Mouse (Mus musculus) cortical plate, adult 2 months (tissue): ENCODE measurements around the gene Dapk1. TPM values are rescaled to one million over a fixed set of nuclear protein-coding genes. Genes with fewer than 3 reads are reported as not detected.

Experiments used
- H3K27ac ChIP-seq: fragments of 200-500 bp; 2 replicates; pipeline ENCODE4 v1.5.1; 2012; ENCODE audit warnings: low read length, control low read depth, inconsistent platforms; ENCODE audit not compliant: insufficient read depth
- H3K4me1 ChIP-seq: fragments of 200-500 bp; 2 replicates; pipeline ENCODE4 v1.6.1; 2011; ENCODE audit warnings: low read length; ENCODE audit not compliant: control insufficient read depth, insufficient read depth
- H3K4me3 ChIP-seq: fragments of 200-500 bp; 2 replicates; pipeline ENCODE4 v1.5.1; 2011; ENCODE audit warnings: mild to moderate bottlenecking, low read length, control low read depth; ENCODE audit not compliant: insufficient read depth
- CTCF ChIP-seq: fragments of 200-500 bp; IDR thresholded peaks from 2 replicates; pipeline ENCODE4 v1.5.1; 2011; ENCODE audit warnings: mild to moderate bottlenecking, control low read depth, low read length; ENCODE audit not compliant: insufficient read depth; ENCODE audit errors: extremely low read depth
- POLR2A ChIP-seq: fragments of 200-500 bp; IDR thresholded peaks from 2 replicates; pipeline ENCODE4 v1.6.1; 2011; ENCODE audit warnings: mild to moderate bottlenecking, low read length, control low read depth; ENCODE audit not compliant: insufficient read depth; ENCODE audit errors: extremely low read depth
- polyA plus RNA-seq: library from polyadenylated mRNA; depleted of rRNA; stranded (reverse); fragments of >200 nt; gene quantifications from 2 replicates; pipeline ENCODE4 v1.2.3, GENCODE M21; 2012

The Dapk1 gene
- polyA plus RNA-seq, 1 experiment, result 57.4 TPM

DNA sequence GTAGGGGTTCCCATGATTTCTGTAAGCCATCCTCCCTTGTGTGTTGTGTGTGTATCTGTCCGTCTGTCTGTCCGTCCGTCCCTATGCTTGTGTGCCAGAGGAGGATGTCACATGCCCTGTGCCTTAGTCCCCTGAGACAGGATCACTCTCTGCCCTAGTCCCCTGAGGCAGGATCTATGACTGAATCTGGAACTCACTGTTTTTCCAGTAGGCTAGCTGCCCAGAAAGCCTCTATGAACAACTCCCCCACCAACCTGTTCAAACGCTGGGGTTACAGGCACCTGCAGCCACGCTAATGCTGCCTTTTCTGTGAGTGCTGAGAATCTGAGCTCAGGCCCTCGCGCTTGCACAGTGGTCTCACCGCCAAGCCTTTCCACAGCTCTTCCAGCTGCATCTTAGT is 83.1 kb downstream of the Dapk1 start:
- Histone ChIP-seq H3K4me3 (no peak overlapping the region), H3K27ac (peak overlapping the region; percentile 17; the same call in 1 of the 2 replicates), H3K4me1 (peaks cover 32% of the 10 kb centered on the region)
- TF ChIP-seq CTCF (no peak), POLR2A (no peak)

DNA sequence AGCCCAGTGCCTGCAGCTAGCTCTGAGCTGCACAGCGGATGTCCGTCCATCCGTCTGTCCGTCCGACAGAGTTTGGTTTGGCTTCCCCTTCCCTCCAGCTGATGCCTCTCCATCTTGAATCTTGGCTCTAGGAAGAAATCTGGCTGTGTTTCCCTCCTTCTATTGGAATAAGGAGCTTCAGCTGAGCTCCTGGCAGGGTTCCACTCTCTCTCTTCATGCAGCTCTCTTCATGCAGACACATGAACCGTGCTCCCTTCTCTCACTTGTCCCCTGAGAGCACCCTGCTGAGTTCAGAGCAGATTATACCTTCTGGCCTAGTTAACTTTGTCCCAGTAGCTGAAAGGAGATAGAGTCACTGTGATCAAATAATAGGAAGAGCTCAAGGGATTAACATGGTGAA is 83.5 kb downstream of the Dapk1 start:
- peak overlapping the region; percentile 17; the same call in 1 of the 2 replicates for H3K27ac ChIP-seq
- H3K4me1 ChIP-seq, result peaks cover 32% of the 10 kb centered on the region
- no peak for TF ChIP-seq POLR2A
- no peak for TF ChIP-seq CTCF
- no peak overlapping the region for H3K4me3 ChIP-seq

- TF ChIP-seq POLR2A (no peak), CTCF (no peak)
- H3K27ac ChIP-seq, result 0 out of 2 replicates have a peak overlapping the region, but pooled peaks have one; percentile 5
- H3K4me3 ChIP-seq, result no peak overlapping the region
- peaks cover 36% of the 10 kb centered on the region for H3K4me1 ChIP-seq
Observed at GRCm38 (mm10) chr13:60686024-60686663, 84.4 kb downstream of the Dapk1 start.

DNA sequence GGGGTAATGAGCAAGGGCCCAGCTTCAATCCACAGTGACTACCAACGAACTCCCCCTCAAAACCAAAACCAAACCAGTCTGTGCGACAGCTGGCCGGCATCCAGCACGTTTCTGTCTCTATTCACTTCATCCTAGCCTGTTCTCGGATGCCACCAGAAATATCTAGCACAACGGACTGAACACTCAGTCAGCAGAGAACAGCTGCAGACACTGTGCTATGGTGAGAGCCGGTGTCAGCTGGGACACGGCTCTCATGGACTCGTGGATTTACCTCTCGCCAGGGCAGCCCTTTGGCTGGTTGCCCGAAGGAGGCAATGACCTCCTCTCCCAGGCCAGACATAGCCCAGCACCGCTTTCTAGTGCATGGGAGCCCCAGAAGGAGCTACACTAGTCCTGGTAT is 85.2 kb downstream of the Dapk1 start:
- TF ChIP-seq POLR2A, result no peak
- TF ChIP-seq CTCF, result no peak
- H3K27ac ChIP-seq, result peak overlapping the region; percentile 78
- H3K4me3 ChIP-seq, result no peak overlapping the region
- H3K4me1 ChIP-seq, result peaks cover 36% of the 10 kb centered on the region

DNA sequence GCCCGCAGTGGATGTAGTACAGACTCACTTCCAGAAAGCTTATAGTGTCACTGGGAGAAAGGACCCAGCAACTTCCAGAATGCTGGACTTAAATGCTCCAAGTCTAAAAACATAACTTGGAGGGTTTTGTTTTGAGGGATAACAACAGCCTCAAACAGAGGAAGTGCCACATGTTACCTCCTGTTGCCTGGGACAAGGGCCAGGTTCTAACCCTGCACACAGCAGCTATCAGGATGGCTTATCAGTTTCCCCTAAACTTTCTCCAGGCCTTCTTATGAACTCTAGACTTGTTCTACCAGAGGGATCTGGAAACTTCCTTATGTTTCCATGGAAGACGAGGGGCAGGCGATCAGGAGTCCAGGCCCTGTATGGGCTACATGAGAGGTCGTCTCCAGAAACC is 85.7 kb downstream of the Dapk1 start:
- no peak for TF ChIP-seq POLR2A
- TF ChIP-seq CTCF, result no peak
- H3K4me1 ChIP-seq, result peaks cover 36% of the 10 kb centered on the region
- no peak overlapping the region for H3K4me3 ChIP-seq
- peak overlapping the region; percentile 78 for H3K27ac ChIP-seq

- Histone ChIP-seq H3K27ac (0 out of 2 replicates have a peak overlapping the region, but pooled peaks have one; percentile 78), H3K4me1 (peaks cover 36% of the 10 kb centered on the region), H3K4me3 (no peak overlapping the region)
- no peak for TF ChIP-seq POLR2A
- no peak for TF ChIP-seq CTCF
Observed at GRCm38 (mm10) chr13:60687891-60688290, 86.1 kb downstream of the Dapk1 start.

DNA sequence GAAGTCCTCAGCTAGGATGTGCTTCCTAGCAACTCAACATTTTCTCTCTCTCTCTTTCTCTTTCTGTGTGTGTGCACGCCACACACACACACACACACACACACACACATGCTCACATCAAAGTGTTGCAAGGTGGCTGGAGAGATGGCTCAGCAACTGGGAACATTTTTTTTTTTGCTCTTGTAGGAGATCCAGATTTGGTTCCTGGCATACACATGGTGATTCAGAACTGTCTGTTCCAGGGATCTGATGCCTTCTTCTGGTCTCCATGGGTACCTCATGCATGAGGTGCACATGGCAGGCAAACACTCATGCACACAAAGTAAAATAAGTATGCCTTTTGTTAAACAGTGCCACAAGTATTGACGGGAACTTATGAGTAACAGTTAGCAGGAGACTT is 89.2 kb downstream of the Dapk1 start:
- no peak overlapping the region for H3K27ac ChIP-seq
- peaks cover 27% of the 10 kb centered on the region for H3K4me1 ChIP-seq
- no peak overlapping the region for H3K4me3 ChIP-seq
- TF ChIP-seq POLR2A, result no peak
- TF ChIP-seq CTCF, result no peak

DNA sequence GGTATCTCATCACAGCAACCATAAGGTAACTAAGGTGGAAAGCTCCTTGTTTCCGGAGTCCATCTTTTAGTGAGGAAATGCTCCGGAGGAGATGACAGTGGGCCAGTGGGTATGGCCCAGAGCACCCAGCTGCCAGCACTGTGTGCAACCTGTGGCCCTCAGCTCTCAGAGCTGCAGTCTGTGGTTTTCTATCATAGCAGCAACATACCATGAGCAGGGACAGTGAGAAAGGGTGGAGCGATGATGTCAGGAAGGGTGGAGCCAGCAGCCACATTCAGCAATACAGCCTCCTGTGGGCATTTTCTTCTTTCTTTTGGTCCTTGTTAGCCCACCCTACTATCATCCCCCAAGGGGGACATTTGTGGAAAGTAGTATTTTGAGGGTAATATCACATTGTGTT is 90.2 kb downstream of the Dapk1 start:
- H3K27ac ChIP-seq, result no peak overlapping the region
- peaks cover 23% of the 10 kb centered on the region for H3K4me1 ChIP-seq
- no peak overlapping the region for H3K4me3 ChIP-seq
- no peak for TF ChIP-seq POLR2A
- no peak for TF ChIP-seq CTCF

- no peak overlapping the region for H3K27ac ChIP-seq
- H3K4me1 ChIP-seq, result peaks cover 10% of the 10 kb centered on the region; the same call in 1 of the 2 replicates
- no peak overlapping the region for H3K4me3 ChIP-seq
- TF ChIP-seq CTCF, result no peak
- TF ChIP-seq POLR2A, result no peak
Observed at GRCm38 (mm10) chr13:60695186-60695980, 93.6 kb downstream of the Dapk1 start.
